Mouse (Mus musculus) cortical plate, adult 2 months (tissue): ENCODE results near the gene Ptbp1. TPM values are rescaled to one million over a fixed set of nuclear protein-coding genes. Genes with fewer than 3 reads are reported as not detected.
A peak's percentile ranks its signal among the peaks of the same experiment; 100 is the strongest.

Experiments used
- H3K27ac ChIP-seq: fragments of 200-500 bp; 2 replicates; pipeline ENCODE4 v1.5.1; 2012; ENCODE audit warnings: low read length, control low read depth, inconsistent platforms; ENCODE audit not compliant: insufficient read depth
- H3K4me1 ChIP-seq: fragments of 200-500 bp; 2 replicates; pipeline ENCODE4 v1.6.1; 2011; ENCODE audit warnings: low read length; ENCODE audit not compliant: control insufficient read depth, insufficient read depth
- H3K4me3 ChIP-seq: fragments of 200-500 bp; 2 replicates; pipeline ENCODE4 v1.5.1; 2011; ENCODE audit warnings: mild to moderate bottlenecking, low read length, control low read depth; ENCODE audit not compliant: insufficient read depth
- CTCF ChIP-seq: fragments of 200-500 bp; IDR thresholded peaks from 2 replicates; pipeline ENCODE4 v1.5.1; 2011; ENCODE audit warnings: mild to moderate bottlenecking, control low read depth, low read length; ENCODE audit not compliant: insufficient read depth; ENCODE audit errors: extremely low read depth
- POLR2A ChIP-seq: fragments of 200-500 bp; IDR thresholded peaks from 2 replicates; pipeline ENCODE4 v1.6.1; 2011; ENCODE audit warnings: mild to moderate bottlenecking, low read length, control low read depth; ENCODE audit not compliant: insufficient read depth; ENCODE audit errors: extremely low read depth
- polyA plus RNA-seq: library from polyadenylated mRNA; depleted of rRNA; stranded (reverse); fragments of >200 nt; gene quantifications from 2 replicates; pipeline ENCODE4 v1.2.3, GENCODE M21; 2012

Ptbp1 gene
- polyA plus RNA-seq, 1 experiment = 54.1 TPM

DNA sequence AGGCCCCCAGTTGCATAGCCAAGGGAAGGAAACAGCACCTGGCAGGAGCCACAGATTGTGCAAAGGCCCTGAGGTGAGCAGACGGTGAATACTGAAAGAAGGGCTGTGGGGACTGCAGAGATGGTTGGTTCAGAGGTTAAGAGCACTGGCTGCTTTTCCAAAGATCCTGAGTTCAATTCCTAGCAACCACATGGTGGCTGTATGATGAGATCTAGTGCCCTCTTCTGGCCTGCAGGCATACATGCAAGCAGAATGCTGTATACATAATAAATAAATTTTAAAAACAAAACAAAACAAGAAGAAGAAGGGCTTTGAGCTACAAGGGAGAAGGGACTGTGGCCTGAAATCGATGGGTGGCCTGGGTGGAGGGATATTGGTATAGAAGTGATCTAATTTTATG lies 37.1 kb upstream of the Ptbp1 start:
- Histone ChIP-seq H3K4me3 (no peak overlapping the region), H3K4me1 (no peaks in the 10 kb centered on the region), H3K27ac (no peak overlapping the region)
- TF ChIP-seq POLR2A (no peak), CTCF (peak; percentile 36; the same call in 1 of the 2 replicates)

DNA sequence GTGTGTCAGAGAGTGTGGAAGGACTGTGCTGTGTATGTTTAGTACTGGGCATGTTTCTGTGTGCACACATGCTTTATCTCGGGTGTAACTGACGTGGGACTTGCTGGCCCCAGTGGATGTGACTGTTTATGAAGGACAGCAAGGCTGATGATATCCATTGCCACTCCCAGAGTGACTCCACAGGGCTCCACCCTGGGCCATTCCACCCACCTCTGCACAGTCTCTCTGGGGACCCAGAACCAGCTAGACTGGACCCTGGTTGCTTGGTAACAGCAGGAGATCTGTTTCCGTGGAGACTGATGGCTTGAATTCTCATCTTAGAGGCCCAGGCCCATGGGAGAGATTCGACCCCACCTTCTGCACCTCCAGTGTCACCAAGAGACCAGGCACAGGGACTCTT lies 36.0 kb upstream of the Ptbp1 start:
- H3K27ac ChIP-seq = no peak overlapping the region
- no peak overlapping the region for H3K4me3 ChIP-seq
- no peaks in the 10 kb centered on the region for H3K4me1 ChIP-seq
- TF ChIP-seq POLR2A (no peak), CTCF (no peak)

DNA sequence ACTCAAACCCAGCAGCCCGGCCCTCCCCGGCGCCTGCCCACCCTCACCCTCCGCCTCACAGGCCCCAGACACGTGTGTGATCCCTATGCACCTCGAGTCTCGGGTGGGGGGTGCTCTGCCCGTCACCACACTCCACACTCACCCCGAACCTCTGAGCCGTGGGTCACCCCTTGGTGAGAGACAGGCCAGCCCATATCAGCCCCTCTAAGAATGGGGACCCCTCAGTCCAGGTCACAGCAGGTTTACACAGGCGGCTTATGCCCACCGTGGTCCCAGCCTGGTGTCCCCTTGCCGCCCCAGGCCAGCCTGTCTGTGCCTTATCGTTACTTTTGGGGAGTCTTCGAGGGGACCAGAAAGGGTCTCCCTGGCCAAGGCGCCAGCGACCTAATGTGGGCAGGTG lies 34.6 kb upstream of the Ptbp1 start:
- TF ChIP-seq CTCF (no peak), POLR2A (no peak)
- Histone ChIP-seq H3K4me3 (no peak overlapping the region), H3K4me1 (no peaks in the 10 kb centered on the region), H3K27ac (no peak overlapping the region)

DNA sequence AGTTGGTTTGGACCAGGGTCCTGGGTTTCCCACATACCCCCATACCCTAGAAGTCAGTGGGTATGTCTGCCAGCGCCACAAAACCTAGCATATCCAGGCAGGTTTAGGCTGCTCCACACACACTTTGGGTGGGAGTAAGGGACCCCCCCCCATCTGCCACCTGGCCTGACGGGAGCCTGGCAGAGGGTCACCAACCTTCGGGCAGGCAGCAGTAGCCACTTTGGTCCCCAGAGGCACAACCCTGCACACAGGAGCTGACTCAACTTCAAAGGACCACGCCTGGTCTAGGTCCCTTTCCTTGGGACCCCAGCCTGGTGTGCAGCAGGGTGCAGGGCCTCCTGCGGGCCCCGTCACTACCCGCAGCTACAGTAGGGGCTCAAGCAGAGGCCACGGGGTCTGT lies 34.0 kb upstream of the Ptbp1 start:
- no peak for TF ChIP-seq CTCF
- no peak for TF ChIP-seq POLR2A
- Histone ChIP-seq H3K4me3 (no peak overlapping the region), H3K4me1 (no peaks in the 10 kb centered on the region), H3K27ac (no peak overlapping the region)

DNA sequence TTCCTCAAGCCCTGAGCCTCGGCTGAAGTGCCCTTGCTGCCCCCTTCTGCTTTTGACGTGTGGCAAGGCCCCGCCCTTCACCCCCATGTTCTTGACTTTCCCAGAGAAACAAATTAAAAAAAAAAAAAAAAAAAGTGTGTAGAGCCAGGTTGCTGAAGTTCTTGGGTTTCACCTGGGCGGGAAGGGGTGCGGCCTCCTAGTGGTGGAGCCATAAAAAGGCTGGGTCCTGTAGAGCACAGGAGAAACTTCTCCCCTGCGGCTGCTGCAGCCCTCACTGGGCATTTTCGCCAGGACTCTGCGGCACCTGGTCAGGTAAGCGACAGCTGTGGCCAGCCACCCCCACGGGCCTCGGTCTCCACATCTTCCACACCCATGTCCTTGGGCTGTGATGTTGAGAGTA lies 33.4 kb upstream of the Ptbp1 start, which contains the start of gene Misp:
Gene Misp (plus strand): TSS at position 208 of the 400 bp plus-strand sequence.
- H3K27ac ChIP-seq = no peak within 1 kb of the TSS
- no peak within 1 kb of the TSS for H3K4me3 ChIP-seq
- H3K4me1 ChIP-seq = no peaks in the 10 kb centered on the region
- no peak for TF ChIP-seq POLR2A
- TF ChIP-seq CTCF = no peak

DNA sequence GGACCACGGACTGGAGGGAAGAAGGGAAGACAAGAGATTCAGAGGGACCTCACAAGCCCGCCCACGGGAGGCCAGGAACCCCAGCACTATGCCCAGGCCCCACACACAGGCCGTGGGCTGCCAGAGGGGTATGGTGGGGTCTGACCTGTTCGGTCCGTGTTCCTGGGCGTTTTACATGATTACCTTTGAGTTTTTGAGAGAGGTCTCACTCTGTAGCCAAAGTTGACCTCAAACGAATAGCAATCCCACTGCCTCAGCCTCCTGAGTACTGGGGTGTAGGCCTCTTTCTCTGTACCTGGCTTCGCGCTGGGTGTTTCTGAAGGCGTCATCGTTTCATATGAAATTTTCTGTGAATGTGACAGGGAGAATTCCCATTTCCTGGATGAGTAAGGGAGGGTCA lies 32.5 kb upstream of the Ptbp1 start:
- no peak overlapping the region for H3K4me3 ChIP-seq
- H3K27ac ChIP-seq = no peak overlapping the region
- H3K4me1 ChIP-seq = no peaks in the 10 kb centered on the region
- TF ChIP-seq CTCF = no peak
- no peak for TF ChIP-seq POLR2A

DNA sequence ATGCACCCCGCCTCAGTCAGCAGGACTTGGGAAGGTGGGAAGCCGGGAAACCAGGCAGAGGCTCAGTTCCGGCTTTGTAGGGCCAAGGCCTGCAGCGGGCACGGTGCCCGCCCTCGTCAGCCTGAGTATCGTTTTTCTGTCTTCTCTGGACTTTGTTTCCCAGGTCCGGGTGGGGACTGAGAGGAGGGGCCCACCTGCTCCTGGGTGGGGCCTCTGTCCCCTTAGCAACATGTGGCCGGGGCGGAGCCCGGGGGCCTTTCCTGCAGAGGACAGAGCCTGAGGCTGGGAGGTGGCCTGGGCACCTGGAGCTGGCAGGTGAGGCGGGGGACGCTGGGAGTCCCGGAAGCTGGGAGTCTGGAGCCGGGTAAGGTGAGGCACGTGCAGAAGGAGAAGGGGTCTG lies 31.9 kb upstream of the Ptbp1 start:
- TF ChIP-seq POLR2A (no peak), CTCF (no peak)
- Histone ChIP-seq H3K27ac (no peak overlapping the region), H3K4me1 (no peaks in the 10 kb centered on the region), H3K4me3 (no peak overlapping the region)

DNA sequence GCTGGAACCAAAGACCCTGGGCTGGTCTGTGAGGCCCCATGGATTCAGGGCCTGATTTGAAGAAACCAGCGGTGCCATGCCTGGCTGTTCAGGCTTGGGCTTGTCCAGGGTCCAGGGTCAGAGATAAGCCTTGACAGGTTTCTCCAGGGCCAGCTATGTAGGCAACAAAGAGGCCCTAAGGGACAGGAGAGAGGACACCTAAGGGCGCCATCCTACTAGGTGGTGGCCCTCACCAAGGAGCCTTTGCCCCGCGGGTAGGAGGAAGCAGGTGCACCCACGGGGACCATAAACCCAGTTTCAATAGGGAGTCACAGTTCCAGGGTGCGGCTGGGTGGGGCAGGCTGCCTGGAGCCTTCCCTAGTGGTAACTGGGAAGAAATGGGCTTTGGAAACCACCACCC lies 31.2 kb upstream of the Ptbp1 start:
- Histone ChIP-seq H3K4me1 (no peaks in the 10 kb centered on the region), H3K27ac (no peak overlapping the region)
- TF ChIP-seq CTCF (no peak), POLR2A (no peak)

DNA sequence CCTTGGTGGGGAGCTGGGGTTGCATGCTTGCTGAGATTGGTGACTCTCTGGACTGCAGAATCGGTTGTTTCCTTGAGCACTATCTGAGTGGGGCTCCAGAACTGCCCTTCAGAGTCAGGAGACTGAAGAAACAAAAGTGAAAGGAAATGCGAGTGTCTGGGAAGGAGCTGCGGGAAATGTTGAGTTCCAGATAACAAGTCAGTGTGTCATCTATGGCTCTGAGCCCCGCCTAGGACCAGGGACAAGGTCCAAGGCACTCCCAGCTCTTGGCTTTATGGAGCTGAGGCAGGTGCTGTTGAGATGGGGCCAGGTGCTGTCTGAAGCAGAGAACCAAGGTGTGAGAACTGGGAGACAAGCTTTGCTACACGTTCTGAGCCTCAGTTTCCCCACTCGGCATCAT lies 29.8 kb upstream of the Ptbp1 start:
- H3K4me1 ChIP-seq = no peaks in the 10 kb centered on the region
- H3K27ac ChIP-seq = no peak overlapping the region
- no peak overlapping the region for H3K4me3 ChIP-seq
- TF ChIP-seq CTCF (no peak), POLR2A (no peak)

More for the DNA sequence above, 31.2 kb upstream of the Ptbp1 start:
- H3K4me3 ChIP-seq = no peak overlapping the region

DNA sequence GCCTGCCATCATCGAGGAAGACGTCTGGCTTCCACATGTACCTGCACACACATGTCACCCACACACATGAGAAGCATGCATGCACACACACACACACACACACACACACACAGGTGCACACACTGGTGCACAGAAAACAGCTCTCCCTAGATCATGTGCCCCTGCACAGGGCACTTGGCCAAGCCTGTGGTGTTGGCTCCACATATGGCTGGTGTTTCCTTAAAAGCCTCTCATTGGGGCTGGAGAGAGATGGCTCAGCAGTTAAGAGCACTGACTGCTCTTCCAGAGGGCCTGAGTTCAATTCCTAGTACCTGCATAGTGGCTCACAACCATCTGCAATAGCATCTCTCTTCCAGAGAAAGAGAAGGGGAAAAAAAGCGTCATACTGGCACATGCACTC lies 22.6 kb upstream of the Ptbp1 start:
- Histone ChIP-seq H3K27ac (no peak overlapping the region), H3K4me3 (no peak overlapping the region), H3K4me1 (no peaks in the 10 kb centered on the region)
- TF ChIP-seq POLR2A = no peak
- TF ChIP-seq CTCF = no peak

DNA sequence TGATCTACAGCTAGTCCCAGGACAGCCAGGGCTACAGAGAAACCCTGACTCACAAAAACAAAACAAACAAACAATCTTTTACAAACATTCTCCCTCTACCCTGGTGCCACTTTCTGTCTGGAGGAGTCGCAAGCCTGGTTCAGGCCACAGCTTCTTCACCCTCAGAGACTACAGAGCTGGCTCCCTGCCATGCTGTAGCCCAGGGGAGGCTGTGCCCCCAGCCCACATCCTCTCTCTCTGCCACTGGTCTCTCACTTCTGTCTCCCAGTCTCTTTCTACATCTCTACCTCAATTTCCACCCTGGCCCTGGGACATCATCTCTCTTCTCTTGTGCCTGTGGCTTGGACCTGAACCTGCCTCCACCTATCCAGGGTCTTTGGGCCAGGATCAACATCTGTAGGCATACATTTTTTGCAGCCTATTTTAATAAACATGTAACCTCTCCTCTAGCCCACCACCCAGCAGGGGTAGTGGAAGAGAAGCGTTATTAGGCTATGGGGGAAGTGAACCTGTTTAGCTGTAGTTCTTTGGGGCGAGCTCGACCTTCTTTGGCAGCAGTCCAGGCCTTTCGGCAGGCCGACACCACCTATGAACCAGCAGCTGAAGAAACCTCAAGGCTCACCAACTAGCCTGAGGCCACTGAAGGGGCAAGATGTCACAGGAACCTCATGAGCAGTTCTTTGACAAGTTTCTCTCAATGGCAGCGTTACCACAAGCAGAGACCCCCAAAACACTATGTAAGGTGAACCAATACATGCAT lies 22.0 kb upstream of the Ptbp1 start:
- TF ChIP-seq POLR2A (no peak), CTCF (no peak)
- H3K4me1 ChIP-seq = no peaks in the 10 kb centered on the region
- H3K4me3 ChIP-seq = no peak overlapping the region
- H3K27ac ChIP-seq = no peak overlapping the region
